Mouse (Mus musculus) c-Kit-positive CD71-negative TER-119-negative erythroid progenitor cells, embryonic 14.5 days (primary cell): ENCODE results near the gene Cmss1.

Experiments used
- DNase-seq: peaks from one replicate; pipeline ENCODE4 v3.0.0-alpha.2; 2013; ENCODE audit warnings: low read depth

Cmss1 gene

DNA sequence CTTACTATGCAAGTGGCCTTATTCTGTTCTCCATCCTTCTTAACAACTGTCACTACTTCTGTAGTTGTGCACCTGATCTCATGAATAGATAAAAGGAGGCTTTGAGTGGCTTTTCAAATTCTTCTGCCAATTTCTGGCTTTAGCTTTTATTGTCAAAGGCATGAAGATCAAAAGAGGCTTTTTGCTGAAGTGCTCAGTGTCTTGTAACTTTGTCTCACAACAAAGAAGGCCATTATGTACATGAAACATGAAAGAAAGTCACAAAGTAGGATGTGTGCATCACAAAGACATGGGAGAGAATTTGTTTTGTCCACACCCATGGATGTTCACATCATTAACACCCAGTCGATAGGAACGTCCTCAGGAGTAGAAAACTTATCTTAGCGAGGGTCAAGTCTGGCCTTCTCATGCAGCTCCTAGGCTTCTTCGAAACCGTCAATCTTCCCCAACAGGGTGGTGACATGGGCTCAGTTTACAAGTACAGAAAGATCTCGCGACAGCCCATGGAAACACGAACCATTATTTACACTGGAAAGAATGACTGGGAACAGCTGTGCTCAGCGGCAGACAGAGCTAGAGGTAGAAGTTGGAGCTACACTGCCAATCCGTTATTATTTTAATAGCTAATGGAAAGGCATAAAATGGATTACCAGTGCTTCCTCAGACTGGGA, 133.1 kb downstream of the Cmss1 start:
- DNase-seq, result no peak

- no peak for DNase-seq
Measured at GRCm38 (mm10) chr16:57471071-57471470, 135.6 kb downstream of the Cmss1 start.

GRCm38 (mm10) chr16:57470286-57470830, 136.3 kb downstream of the Cmss1 start:
- DNase-seq, result no peak

DNA sequence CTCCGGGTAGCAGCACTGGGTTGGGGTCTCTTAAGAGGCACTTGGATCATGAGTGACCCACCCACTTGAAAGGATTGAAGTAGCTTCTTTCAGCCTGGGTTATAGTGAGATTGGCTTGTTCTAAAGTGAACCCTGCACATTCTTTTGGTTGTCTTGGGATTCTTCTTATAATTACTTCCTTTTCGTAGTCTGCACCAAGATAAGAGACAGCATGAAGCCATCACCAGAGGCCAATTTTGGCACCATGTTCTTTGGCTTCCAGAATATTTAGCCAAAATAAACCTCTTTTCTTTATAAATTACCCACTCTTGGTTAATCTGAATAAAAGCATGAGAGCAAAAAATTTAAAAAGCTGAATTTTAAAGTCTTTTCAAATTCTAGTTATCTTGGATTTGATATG, 136.8 kb downstream of the Cmss1 start:
- no peak for DNase-seq

GRCm38 (mm10) chr16:57469301-57469700, 137.4 kb downstream of the Cmss1 start:
- no peak for DNase-seq

DNA sequence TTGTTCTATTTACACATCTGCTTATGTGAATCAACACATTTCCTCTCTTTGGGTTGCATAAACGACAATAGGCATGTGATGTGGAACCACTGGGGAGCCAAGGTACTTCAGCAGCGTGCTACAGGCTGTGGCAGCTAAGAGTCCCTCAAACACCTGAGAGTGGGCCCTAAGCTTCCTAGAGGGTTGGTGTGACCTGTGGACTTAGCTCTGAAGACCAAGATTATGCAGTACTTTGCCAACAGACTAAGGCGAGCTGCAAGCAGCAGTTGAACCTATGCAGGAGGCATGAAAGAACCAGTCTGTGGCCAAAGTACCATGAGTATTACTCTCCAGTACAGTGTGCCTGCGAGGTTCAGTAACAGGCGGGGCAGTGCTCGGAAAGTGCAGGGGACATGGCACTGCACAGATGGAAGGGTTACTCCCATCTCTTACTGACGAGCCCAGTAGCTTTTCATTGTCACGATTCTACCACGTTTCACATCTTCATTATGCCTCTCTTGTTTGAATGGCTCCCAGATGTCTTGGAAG, 141.2 kb downstream of the Cmss1 start:
- DNase-seq, result no peak

- no peak for DNase-seq
Measured at GRCm38 (mm10) chr16:57456003-57456402, 150.7 kb downstream of the Cmss1 start.

DNA sequence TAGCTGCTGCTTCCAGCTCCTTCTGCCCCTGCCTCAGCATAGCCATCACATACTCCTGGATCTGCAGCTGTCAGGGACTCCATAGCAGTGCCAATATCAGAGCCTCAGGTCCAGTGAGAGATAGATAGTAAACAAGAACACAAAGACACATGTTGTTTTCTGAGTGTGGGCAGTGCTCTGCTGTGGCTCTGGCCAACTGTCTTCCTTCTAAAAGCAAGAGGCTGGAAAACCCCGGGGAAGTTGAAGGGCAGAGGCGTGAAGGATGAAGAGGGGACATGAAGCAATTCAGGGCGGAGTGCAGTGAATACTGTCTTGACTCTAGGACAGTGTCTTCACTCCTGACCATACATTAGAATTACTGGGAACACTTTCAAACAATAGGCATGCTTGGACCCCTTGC, 151.1 kb downstream of the Cmss1 start:
- DNase-seq, result no peak

DNA sequence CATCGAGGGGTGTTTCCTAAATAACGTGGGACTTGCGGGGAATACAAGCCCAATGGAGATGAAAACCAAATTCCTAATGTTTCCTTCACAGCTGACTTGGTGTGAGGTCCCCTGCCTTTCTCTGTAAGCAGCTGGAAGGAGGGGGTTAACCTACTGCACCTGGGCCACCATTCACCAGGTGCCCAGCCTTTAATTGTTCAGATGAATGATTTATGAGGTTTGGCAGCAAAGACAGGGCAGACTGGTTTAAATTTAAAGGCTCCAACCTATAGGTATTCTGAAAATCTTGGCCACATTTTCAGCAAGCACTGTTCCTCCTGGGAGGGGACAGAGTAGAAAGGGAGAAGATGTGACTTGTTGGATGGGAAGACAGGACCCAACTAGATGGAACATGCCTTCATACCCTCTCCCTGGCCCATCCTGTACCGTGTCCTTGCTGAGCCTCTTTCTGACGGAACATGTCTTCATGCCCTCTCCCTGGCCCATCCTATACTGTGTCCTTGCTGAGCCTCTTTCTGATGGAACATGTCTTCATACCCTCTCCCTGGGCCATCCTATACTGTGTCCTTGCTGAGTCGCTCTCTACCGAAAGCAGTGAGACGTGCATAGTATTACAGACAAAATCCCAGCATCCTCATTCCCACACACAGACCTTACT, 152.4 kb downstream of the Cmss1 start:
- no peak for DNase-seq

DNA sequence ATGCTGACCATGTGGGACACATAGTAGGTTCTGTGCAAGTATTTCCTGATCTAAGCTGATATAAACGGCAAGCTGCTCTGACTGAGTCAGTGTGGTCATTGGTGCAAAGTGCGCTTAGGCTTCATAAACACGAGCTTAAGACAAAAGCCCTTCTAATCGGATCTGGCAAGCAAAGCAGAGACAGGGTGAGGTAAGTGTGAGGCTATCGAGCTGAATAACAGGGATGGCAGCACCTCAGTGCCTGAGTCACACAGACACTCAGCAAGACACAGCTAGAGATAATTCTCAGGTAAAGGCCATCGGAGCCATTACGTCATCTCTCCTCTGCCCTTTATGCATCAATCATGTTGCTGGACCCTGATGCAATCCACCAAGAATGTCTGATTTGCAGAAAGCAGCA, 153.7 kb downstream of the Cmss1 start:
- no peak for DNase-seq

DNA sequence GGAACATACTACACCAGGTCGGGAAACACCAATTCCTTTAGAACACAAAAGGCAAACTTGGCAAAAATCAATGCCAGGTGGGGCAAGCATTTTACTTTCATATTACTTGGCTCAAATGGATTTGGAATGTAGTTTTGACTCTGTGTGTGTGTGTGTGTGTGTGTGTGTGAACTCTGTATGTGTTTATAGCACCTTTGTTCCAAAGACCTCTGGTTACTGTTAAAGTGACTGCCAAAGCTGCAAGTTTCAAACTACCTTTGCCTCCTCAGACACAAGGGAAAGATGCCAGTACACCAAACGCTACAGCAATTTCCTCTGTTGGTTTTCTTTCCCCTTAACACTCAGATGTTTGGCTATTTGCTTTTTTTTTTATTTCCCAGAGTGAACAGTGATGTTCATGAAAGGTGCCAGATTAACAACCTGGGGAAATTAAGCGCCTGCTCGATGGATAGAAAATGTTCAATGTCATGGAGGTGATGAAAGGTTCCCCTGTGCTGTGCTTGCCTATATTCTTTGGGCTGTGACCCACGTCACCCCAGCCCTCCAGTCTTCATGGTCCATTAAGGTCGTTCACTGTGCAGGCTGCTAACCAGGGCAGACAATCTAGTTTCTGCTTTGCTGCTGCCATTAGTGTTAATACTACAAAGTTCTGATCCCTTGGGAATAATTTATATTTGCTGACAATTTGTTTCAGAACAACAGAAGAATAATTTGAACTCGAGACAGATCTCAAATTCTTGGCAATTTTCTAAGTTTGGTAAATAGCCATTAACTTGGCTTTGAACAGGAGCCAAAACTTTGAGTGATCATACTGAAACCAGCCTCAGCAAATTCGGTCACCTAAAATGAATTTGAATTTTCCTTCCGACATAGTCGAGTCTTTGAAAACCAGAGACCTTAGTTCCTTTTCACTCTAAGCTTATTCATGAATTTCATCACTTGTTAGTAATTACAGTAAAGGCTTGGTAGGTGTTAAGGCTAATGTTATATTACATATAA, 161.3 kb downstream of the Cmss1 start:
- DNase-seq, result no peak

DNA sequence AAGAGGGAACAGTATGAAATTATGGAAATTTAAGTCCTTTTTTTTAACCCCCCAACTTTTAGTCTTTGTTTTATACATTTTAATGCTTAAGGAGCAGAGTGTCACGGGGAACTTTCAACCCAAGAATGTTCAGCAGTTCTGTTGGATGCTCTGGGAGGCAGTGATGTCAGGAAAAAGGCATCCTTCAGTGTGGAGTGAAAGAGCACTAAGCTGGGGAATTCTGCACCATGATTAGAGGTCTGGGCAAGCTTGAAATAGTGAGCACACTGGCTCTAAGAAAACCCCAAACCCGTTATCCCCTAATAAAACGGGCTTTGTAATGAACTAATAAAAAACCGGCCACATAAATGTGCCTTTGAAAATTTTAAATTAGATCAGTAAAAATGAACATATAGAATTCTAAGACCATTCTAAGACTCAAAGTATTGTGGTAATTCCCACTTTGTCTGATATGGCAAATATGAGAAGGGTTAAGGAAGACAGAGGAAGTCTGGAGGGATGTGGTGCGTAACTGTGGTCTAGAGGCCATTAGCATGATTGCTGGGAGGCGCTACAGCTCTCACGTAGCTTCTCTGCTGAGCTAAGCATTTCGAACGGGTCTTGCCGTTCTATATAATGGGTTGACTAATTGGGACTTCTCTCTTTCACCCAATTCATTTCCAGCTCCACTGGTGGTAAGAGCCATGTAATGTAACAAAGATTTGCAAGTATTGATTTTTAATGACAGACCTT, 165.8 kb downstream of the Cmss1 start:
- DNase-seq, result no peak

DNA sequence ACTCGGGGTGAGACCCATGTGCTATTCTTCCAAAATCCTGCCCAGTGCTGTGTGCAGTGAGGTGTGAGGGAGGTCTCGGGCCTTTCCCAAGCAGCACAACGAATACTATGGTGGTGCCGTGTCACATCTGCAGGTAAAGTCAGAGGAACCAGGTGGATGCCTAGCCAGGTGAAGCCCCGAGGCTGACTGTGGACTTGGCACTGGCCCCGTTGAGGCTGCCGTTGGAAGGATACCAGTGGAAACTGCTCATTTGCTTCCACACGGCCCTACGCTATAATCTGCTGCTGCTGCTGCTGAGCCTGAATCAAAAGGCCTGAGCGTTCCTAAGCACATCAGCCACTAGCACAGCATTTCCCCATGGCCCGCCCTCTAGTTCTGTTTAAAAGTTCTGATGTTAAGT, 167.5 kb downstream of the Cmss1 start:
- DNase-seq, result no peak

GRCm38 (mm10) chr16:57438288-57438685, 168.4 kb downstream of the Cmss1 start:
- DNase-seq, result no peak

DNA sequence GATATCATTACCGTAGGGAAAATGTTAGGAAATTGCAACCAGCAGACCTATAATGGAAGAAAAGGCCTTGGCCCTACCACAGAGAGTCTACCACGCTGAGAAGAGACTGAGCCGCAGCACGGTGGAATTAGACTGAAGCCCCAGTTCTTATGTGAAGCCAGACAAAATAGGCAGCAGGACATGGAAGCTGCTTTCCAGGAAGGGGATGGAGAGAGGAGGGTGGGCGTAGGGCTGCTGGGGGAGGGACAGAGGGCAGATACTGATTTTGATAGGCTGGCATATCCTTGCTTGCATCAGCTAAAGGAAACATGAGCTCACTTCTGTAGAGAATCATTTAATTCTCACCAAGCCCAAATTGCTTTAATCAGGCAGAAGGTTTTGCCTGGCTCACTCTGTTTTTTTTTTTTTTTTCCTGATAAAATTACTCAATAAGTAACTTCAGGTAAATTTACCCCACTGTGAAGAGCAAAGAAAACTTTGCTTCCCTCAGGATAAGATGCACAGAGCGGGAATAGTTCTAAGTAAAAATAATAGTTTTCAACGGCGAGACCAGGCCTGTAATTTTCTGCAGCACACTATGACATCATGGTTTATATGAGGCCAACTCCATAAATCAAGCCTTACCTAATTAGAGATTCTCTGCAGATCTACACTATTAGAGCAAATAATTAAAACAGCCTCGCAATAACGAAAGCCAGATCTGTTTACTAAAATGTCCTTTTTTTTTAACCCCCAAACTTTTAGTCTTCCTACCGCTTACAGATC, 169.0 kb downstream of the Cmss1 start:
- DNase-seq, result no peak

GRCm38 (mm10) chr16:57434640-57435039, 172.0 kb downstream of the Cmss1 start:
- DNase-seq, result no peak

DNA sequence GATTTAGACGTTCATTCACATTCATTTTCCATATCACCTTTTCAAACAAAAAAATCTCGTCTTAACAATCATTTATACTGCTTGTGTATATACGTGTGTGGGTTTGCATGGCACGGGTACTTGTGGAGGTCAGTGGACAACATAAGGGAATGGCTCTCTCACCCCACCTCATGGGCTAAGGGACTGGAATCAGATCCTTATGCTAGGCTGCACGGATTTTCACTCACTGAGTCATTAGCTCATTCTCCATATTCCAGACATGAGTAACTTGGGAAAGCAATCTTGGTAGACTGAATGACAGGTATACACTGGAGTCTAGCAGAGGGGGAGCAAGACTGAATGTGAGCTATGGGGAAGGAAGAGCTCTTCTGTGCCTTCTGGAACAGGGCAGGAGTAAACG, 173.0 kb downstream of the Cmss1 start:
- no peak for DNase-seq

DNA sequence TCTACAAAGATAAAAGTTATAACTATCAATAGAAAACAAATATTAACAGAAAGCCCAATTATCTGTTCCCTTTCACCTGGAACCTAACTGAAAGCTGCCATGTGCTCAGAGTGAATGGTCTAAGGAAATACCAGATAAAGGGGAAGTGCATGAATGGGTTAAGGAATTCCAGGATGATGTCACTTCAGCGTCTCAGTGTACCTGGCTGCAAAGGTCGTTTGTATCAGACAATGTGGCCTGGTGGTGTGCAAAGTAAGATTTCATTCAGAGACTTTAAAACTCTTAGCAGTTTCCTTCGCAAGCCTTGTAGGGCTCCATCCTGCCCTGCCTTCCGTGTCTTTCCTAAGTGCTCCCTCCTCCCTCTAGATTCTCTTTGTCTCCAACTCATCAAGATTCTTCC, 173.5 kb downstream of the Cmss1 start:
- no peak for DNase-seq

- no peak for DNase-seq
Measured at GRCm38 (mm10) chr16:57431294-57431693, 175.4 kb downstream of the Cmss1 start.

- no peak for DNase-seq
Measured at GRCm38 (mm10) chr16:57428977-57429376, 177.7 kb downstream of the Cmss1 start.
